Mouse (Mus musculus) kidney, adult 2 months (tissue): ENCODE results near the gene Vwa8.

Experiments
- CTCF ChIP-seq: fragments of 200-500 bp; conservative IDR thresholded peaks from 2 replicates; pipeline ENCODE4 v1.5.1; 2011; ENCODE audit warnings: low read depth, mild to moderate bottlenecking, control low read depth, low read length, moderate library complexity, mixed read lengths; ENCODE audit not compliant: insufficient read depth, insufficient read length
- POLR2A ChIP-seq: fragments of 200-500 bp; IDR thresholded peaks from one replicate; pipeline ENCODE4 v1.6.1; 2011; ENCODE audit warnings: low read depth, low read length, control low read depth

DNA sequence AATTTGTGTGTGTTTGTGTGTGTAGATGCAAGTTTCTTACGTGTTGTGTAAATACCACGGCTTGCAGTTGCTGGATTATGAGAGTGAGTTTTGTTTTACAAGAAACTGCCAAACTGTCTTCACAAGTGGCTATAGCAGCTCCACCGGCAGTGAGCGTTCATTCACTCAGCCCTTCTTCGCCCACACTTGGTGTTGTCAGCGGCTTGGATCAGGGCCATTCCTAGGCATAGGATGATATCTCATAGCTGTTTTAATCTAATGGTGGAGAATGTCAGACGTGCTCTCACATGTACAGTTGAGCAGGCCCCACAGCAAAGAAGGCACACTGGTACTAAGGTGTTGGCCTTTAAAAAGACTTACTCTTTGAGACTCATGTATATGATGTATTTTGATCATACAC lies 328.9 kb downstream of the Vwa8 start:
- TF ChIP-seq CTCF: no peak
- no peak for TF ChIP-seq POLR2A
